ENCODE assay signal across 10 mouse cellular contexts in the genomic region with DNA sequence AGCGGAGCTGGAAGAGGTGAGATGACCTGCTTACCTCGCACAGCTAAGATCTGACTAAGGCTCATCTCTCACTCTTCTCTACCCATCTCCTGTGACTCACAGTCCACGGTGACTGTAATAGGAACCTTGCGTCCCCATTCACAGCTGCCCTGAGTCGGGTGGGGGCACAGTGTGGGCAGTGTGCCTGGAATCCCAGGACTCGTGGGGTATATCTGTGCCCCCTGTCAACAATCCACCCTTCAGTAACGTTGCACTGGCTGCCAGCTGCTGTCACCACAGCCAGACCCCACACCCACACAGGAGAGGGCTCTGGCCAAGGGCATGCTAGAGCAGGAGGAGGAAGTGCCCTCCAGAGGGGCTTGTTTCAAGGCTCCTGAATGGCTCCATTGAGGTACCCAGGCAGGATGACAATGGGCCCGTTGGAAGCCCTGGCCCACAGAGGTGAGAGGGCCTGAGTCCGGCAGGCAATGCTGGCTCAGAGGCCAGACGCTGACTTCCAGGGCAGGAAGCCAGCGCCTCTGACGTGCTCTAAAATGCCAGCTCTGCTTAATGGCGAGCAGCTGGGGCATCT.
A peak's percentile ranks its signal among the peaks of the same experiment; 100 is the strongest.
DNase-seq lines count a peak whose midpoint lies in the region; ATAC-seq and TF ChIP-seq lines count a peak whose summit lies in the region.
"Had no signal": no experiment of that assay in that cellular context is flagged by ENCODE, and none has a peak within 500 bp of the region (broad histone marks: within the 10 kb centered on the region; RNA-seq: fewer than 3 reads in every experiment).

No protein-coding gene starts in this region.

- no peak overlapping the region for H3K27ac ChIP-seq in heart, embryonic 13.5 days (replicated peaks)
- no peak overlapping the region; the same call in 1 of the 2 replicates for H3K27ac ChIP-seq in hindbrain, postnatal 0 days
- H3K27ac ChIP-seq: kidney, postnatal 0 days; liver, embryonic 13.5 days had no signal

- no peaks in the 10 kb centered on the region for H3K9me3 ChIP-seq in heart, embryonic 13.5 days
- no peaks in the 10 kb centered on the region for H3K9me3 ChIP-seq in hindbrain, postnatal 0 days (ENCODE audit: low read length)
- H3K9me3 ChIP-seq: liver, embryonic 13.5 days had no signal

- peaks cover 46% of the 10 kb centered on the region for H3K4me1 ChIP-seq in heart, embryonic 13.5 days
- H3K4me1 ChIP-seq in hindbrain, postnatal 0 days (ENCODE audit: insufficient read depth, low read length): peaks cover 22% of the 10 kb centered on the region
- H3K4me1 ChIP-seq: liver, embryonic 13.5 days had no signal

- peaks cover 8% of the 10 kb centered on the region; the same call in 1 of the 2 replicates for H3K27me3 ChIP-seq in heart, embryonic 13.5 days (replicated peaks)
- no peaks in the 10 kb centered on the region for H3K27me3 ChIP-seq in hindbrain, postnatal 0 days (ENCODE audit: insufficient read depth, low read length)
- H3K27me3 ChIP-seq: liver, embryonic 13.5 days had no signal

- TF ChIP-seq CTCF in hindbrain, postnatal 0 days (IDR thresholded peaks at IDR 0.05; ENCODE audit: low read depth): no peak

- no peak overlapping the region for H3K4me2 ChIP-seq in heart, embryonic 13.5 days
- H3K4me2 ChIP-seq in hindbrain, postnatal 0 days (ENCODE audit: low read depth, low read length): no peak overlapping the region
- H3K4me2 ChIP-seq: liver, embryonic 13.5 days had no signal

- DNase-seq in heart, adult 8-10 months (ENCODE audit: low spot score): no peak
- peak; percentile 74 for DNase-seq in cerebellum, adult 11-12 months
- peak; percentile 73 for DNase-seq in fibroblast of lung, adult 2 months (ENCODE audit: low read depth)
- DNase-seq in hindbrain, postnatal 0 days (ENCODE audit: low spot score): peak; percentile 84
- DNase-seq in c-Kit-positive CD71-positive TER-119-positive erythroid progenitor cells, embryonic 14.5 days (ENCODE audit: low spot score): no peak
- DNase-seq in layer of hippocampus, adult 9-10 months (ENCODE audit: low spot score): no peak
- DNase-seq: liver, embryonic 13.5 days had no signal

- peak; percentile 34; the same call in 1 of the 2 replicates for ATAC-seq in heart, embryonic 13.5 days (ENCODE audit: extremely low read depth, insufficient number of reproducible peaks, low FRiP score, low TSS enrichment)
- ATAC-seq in hindbrain, postnatal 0 days: peak; percentile 82
- ATAC-seq in CD4-positive, CD25-positive, alpha-beta regulatory T cell, adult 4 months: no peak

- H3K4me3 ChIP-seq in heart, embryonic 13.5 days: no peak overlapping the region
- H3K4me3 ChIP-seq in hindbrain, postnatal 0 days (ENCODE audit: low read length): no peak overlapping the region
- H3K4me3 ChIP-seq: liver, embryonic 13.5 days had no signal

- 56% methylated on average over 13 of the region's 13 CpGs for WGBS in heart, embryonic 13.5 days
- 43% methylated on average over 13 of the region's 13 CpGs for WGBS in hindbrain, postnatal 0 days

- H3K9ac ChIP-seq in heart, embryonic 13.5 days: no peak overlapping the region; the same call in 1 of the 2 replicates
- H3K9ac ChIP-seq in hindbrain, postnatal 0 days (replicated peaks; ENCODE audit: low read length): no peak overlapping the region
- H3K9ac ChIP-seq: liver, embryonic 13.5 days had no signal

- H3K36me3 ChIP-seq in heart, embryonic 13.5 days: no peaks in the 10 kb centered on the region
- no peaks in the 10 kb centered on the region for H3K36me3 ChIP-seq in hindbrain, postnatal 0 days (ENCODE audit: insufficient read depth, low read length)
- H3K36me3 ChIP-seq: liver, embryonic 13.5 days had no signal

Comparison
In these comparisons a context has a peak if more than half of its experiments do, and no peak if none do; other contexts are left out.
1. DNase-seq: peak in cerebellum, adult 11-12 months (single experiment), fibroblast of lung, adult 2 months (single experiment) and hindbrain, postnatal 0 days (single experiment); none in heart, adult 8-10 months (single experiment), c-Kit-positive CD71-positive TER-119-positive erythroid progenitor cells, embryonic 14.5 days (single experiment) and layer of hippocampus, adult 9-10 months (single experiment).